In genomic region chr3:81243591-81243990, GRCm38 (mm10) we compare ENCODE assay signal across 19 mouse cellular contexts.
DNase-seq lines count a peak whose midpoint lies in the region; ATAC-seq and TF ChIP-seq lines count a peak whose summit lies in the region.
"Had no signal": no experiment of that assay in that cellular context is flagged by ENCODE, and none has a peak within 500 bp of the region (broad histone marks: within the 10 kb centered on the region; RNA-seq: fewer than 3 reads in every experiment).

No protein-coding gene starts in this region.

- H3K27me3 ChIP-seq in hindbrain, postnatal 0 days (ENCODE audit: insufficient read depth, low read length): no peaks in the 10 kb centered on the region
- no peaks in the 10 kb centered on the region for H3K27me3 ChIP-seq in hindbrain, embryonic 11.5 days (ENCODE audit: control insufficient read depth, insufficient read depth, low read length)
- no peaks in the 10 kb centered on the region for H3K27me3 ChIP-seq in kidney, embryonic 16.5 days (ENCODE audit: insufficient read depth, low read length)
- no peaks in the 10 kb centered on the region for H3K27me3 ChIP-seq in kidney, postnatal 0 days (ENCODE audit: insufficient read depth, low read length)
- H3K27me3 ChIP-seq: neural tube, embryonic 15.5 days had no signal

- intact Hi-C loops in heart, postnatal 14 days (cut with DNase I): no loop called here

- H3K4me3 ChIP-seq in hindbrain, postnatal 0 days (ENCODE audit: low read length): no peak overlapping the region
- H3K4me3 ChIP-seq in hindbrain, embryonic 11.5 days (ENCODE audit: low read depth, low read length): no peak overlapping the region
- no peak overlapping the region for H3K4me3 ChIP-seq in kidney, embryonic 16.5 days (ENCODE audit: low read length)
- no peak overlapping the region for H3K4me3 ChIP-seq in kidney, postnatal 0 days (replicated peaks; ENCODE audit: low read depth, low read length)
- H3K4me3 ChIP-seq: gastrocnemius, adult 2 months; left cerebral cortex, adult 2 months; neural tube, embryonic 15.5 days had no signal

- no peaks in the 10 kb centered on the region for H3K36me3 ChIP-seq in hindbrain, postnatal 0 days (ENCODE audit: insufficient read depth, low read length)
- no peaks in the 10 kb centered on the region for H3K36me3 ChIP-seq in hindbrain, embryonic 11.5 days (ENCODE audit: control insufficient read depth, insufficient read depth, low read length)
- no peaks in the 10 kb centered on the region for H3K36me3 ChIP-seq in kidney, embryonic 16.5 days (ENCODE audit: insufficient read depth, low read length)
- no peaks in the 10 kb centered on the region for H3K36me3 ChIP-seq in kidney, postnatal 0 days (ENCODE audit: insufficient read depth, low read length)
- H3K36me3 ChIP-seq: neural tube, embryonic 15.5 days had no signal

- no peak overlapping the region for H3K4me2 ChIP-seq in hindbrain, postnatal 0 days (ENCODE audit: low read depth, low read length)
- H3K4me2 ChIP-seq in hindbrain, embryonic 11.5 days (replicated peaks; ENCODE audit: low read depth, low read length): no peak overlapping the region
- no peak overlapping the region for H3K4me2 ChIP-seq in kidney, embryonic 16.5 days (replicated peaks; ENCODE audit: low read depth, low read length)
- no peak overlapping the region for H3K4me2 ChIP-seq in kidney, postnatal 0 days (ENCODE audit: low read length)
- H3K4me2 ChIP-seq: hindbrain, embryonic 14.5 days; liver, embryonic 11.5 days; midbrain, embryonic 11.5 days; neural tube, embryonic 15.5 days had no signal

- H3K9me3 ChIP-seq in hindbrain, postnatal 0 days (ENCODE audit: low read length): no peaks in the 10 kb centered on the region
- no peaks in the 10 kb centered on the region for H3K9me3 ChIP-seq in hindbrain, embryonic 11.5 days (ENCODE audit: control insufficient read depth, low read length)
- H3K9me3 ChIP-seq in kidney, embryonic 16.5 days (ENCODE audit: low read length): no peaks in the 10 kb centered on the region
- no peaks in the 10 kb centered on the region for H3K9me3 ChIP-seq in kidney, postnatal 0 days (replicated peaks; ENCODE audit: low read length)
- H3K9me3 ChIP-seq: neural tube, embryonic 15.5 days had no signal

- WGBS in hindbrain, postnatal 0 days: 61% methylated on average over 6 of the region's 6 CpGs
- 54% methylated on average over 6 of the region's 6 CpGs for WGBS in hindbrain, embryonic 11.5 days
- 61% methylated on average over 6 of the region's 6 CpGs for WGBS in kidney, embryonic 16.5 days
- 46% methylated on average over 6 of the region's 6 CpGs for WGBS in kidney, postnatal 0 days

- TF ChIP-seq CTCF in hindbrain, postnatal 0 days (IDR thresholded peaks at IDR 0.05; ENCODE audit: low read depth): no peak
- TF ChIP-seq CTCF in kidney, postnatal 0 days (IDR thresholded peaks at IDR 0.05; ENCODE audit: low read depth): no peak

- no peak overlapping the region; the same call in 1 of the 2 replicates for H3K27ac ChIP-seq in hindbrain, postnatal 0 days
- H3K27ac ChIP-seq in hindbrain, embryonic 11.5 days (ENCODE audit: low read depth, low read length): no peak overlapping the region
- H3K27ac ChIP-seq in kidney, embryonic 16.5 days (ENCODE audit: low read length): peak overlapping the region; percentile 74
- H3K27ac ChIP-seq in kidney, postnatal 0 days: 0 out of 2 replicates have a peak overlapping the region, but pooled peaks have one; percentile 65
- H3K27ac ChIP-seq: gastrocnemius, adult 2 months; hindbrain, embryonic 14.5 days; left cerebral cortex, adult 2 months; neural tube, embryonic 15.5 days had no signal

- H3K4me1 ChIP-seq in hindbrain, postnatal 0 days (ENCODE audit: insufficient read depth, low read length): no peaks in the 10 kb centered on the region
- no peaks in the 10 kb centered on the region for H3K4me1 ChIP-seq in hindbrain, embryonic 11.5 days (replicated peaks; ENCODE audit: control insufficient read depth, insufficient read depth, low read length)
- H3K4me1 ChIP-seq in kidney, embryonic 16.5 days (ENCODE audit: insufficient read depth, low read length): peaks cover 11% of the 10 kb centered on the region; the same call in 1 of the 2 replicates
- 0 out of 2 replicates have a peak, but pooled peaks cover 3% of the 10 kb centered on the region for H3K4me1 ChIP-seq in kidney, postnatal 0 days (replicated peaks; ENCODE audit: insufficient read depth, low read length)
- H3K4me1 ChIP-seq: neural tube, embryonic 15.5 days had no signal

- no peak for DNase-seq in hindbrain, postnatal 0 days (ENCODE audit: low spot score)
- DNase-seq in hindbrain, embryonic 11.5 days (ENCODE audit: low spot score): no peak
- DNase-seq in kidney, postnatal 14 days: no peak
- DNase-seq in kidney, postnatal 0 days (ENCODE audit: low spot score): no peak
- no peak for DNase-seq in heart, postnatal 14 days
- DNase-seq: adrenal gland, postnatal 14 days; cerebellum, adult 2 months; gastrocnemius, adult 2 months; heart, postnatal 36 days; liver, postnatal 0 days; lung, postnatal 10 days; thymus, postnatal 14 days had no signal

- H3K9ac ChIP-seq in hindbrain, postnatal 0 days (replicated peaks; ENCODE audit: low read length): no peak overlapping the region
- H3K9ac ChIP-seq in hindbrain, embryonic 11.5 days (ENCODE audit: low read depth, low read length): no peak overlapping the region
- no peak overlapping the region for H3K9ac ChIP-seq in kidney, embryonic 16.5 days (replicated peaks; ENCODE audit: low read length)
- H3K9ac ChIP-seq in kidney, postnatal 0 days (ENCODE audit: low read depth, low read length): no peak overlapping the region
- H3K9ac ChIP-seq: hindbrain, embryonic 14.5 days; liver, postnatal 0 days; neural tube, embryonic 15.5 days had no signal

- ATAC-seq in hindbrain, postnatal 0 days: peak; percentile 40; the same call in 1 of the 2 replicates
- ATAC-seq in hindbrain, embryonic 11.5 days (ENCODE audit: low FRiP score): no peak
- ATAC-seq in kidney, embryonic 16.5 days (ENCODE audit: low FRiP score, low TSS enrichment): 0 out of 2 replicates have a peak, but pooled peaks have one; percentile 42
- ATAC-seq in kidney, postnatal 0 days (replicated peaks; ENCODE audit: low FRiP score, low read depth): no peak
- ATAC-seq in monocyte, adult 5-6 weeks (replicated peaks; ENCODE audit: insufficient number of reproducible peaks, low FRiP score, low TSS enrichment, poor library complexity, severe bottlenecking): no peak
- ATAC-seq: liver, postnatal 0 days had no signal

Comparison
In these comparisons a context has a peak if more than half of its experiments do, and no peak if none do; other contexts are left out.
1. ATAC-seq: peak in hindbrain, postnatal 0 days (single experiment) and kidney, embryonic 16.5 days (single experiment); none in hindbrain, embryonic 11.5 days (single experiment), kidney, postnatal 0 days (single experiment) and monocyte, adult 5-6 weeks (single experiment).
2. H3K27ac ChIP-seq: peak in kidney, embryonic 16.5 days (single experiment) and kidney, postnatal 0 days (single experiment); none in hindbrain, postnatal 0 days (single experiment) and hindbrain, embryonic 11.5 days (single experiment).